Mouse (Mus musculus) kidney, adult 9 months (tissue): ENCODE results near the gene Rrp7a.
"Not testable (repeated sequence)": the region's sequence is repeated elsewhere in the genome, so short reads cannot be mapped to it uniquely, and the experiment has no call there.

Experiments
- DNase-seq: peaks from one replicate; pipeline ENCODE4 v3.0.0; 2022

The Rrp7a gene

DNA sequence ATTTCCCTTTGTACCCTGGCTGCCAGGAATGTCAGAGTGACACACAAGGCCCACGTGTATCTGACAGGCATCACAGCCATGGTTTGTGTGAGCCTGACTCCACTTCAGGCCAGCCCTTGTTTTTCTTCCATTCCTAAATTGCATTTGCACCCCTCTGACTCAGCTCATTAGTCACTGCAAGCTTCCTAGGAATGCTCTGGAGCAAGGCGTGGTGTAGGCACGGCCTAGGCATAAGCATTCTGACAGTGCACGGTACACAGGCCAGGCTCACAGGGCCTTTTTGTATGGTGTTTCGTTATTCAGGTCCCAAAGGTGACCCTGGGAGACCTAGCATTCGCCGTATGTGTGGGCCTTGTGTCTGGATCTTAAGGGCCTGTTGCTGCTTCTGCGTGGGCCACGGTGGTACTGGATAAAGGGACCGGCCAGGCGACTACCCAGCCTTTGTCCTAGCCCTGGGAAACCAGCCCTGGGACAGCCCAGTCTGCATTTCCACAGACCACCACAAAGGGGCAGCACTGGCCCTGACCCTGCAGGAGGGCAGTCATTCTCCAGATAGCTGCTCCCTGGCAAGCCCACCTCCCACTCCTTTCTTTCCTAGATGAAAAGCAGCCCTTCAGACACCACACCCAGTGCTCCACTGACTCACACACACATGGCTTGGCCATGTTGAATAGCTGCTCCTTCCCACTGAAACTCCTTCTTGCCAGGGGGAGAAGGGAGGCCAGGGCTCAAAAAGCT is 34.5 kb upstream of the Rrp7a start:
- peak; percentile 73 for DNase-seq

- DNase-seq = peak; percentile 63
Observed at GRCm38 (mm10) chr15:83155672-83156419, 33.2 kb upstream of the Rrp7a start.

DNA sequence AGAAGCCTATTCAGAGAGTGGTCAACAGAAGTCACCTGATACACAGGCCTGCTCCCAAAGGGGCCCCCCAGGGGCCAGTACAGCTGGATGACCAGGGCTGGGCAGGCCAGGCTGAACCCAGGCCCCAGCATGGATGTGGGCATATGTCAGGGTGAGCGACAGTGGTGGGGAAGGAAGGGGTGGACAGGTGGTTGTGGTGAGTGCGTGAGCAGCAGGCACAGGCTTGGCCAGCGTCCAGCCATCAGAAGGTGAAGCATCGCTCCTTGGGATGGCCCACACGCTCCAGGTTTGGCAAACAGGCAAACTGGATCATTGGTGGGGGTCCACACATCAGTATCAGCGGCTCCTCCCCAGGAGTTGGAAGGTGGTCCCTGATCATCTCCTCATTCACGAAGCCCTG is 31.7 kb upstream of the Rrp7a start:
- DNase-seq = no peak

DNA sequence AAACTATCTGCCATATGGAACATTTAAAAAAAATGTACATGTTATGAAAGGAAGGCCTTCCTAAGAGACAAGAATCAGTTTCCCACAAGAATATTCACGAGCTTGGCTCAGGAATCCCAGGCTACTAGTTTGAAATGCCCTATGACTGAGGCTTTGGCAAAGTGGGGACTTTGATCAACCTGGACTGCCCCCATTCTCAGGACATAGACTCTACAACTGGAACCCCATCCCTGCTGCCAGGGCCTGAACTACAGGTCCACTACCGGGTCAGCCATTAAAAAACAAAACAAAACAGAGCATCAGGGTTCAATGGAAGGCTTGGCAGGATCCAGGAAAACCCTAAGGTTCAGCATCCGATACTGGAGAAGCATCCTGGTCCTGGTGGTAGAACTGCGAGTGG is 28.1 kb upstream of the Rrp7a start:
- DNase-seq = peak; percentile 52

DNA sequence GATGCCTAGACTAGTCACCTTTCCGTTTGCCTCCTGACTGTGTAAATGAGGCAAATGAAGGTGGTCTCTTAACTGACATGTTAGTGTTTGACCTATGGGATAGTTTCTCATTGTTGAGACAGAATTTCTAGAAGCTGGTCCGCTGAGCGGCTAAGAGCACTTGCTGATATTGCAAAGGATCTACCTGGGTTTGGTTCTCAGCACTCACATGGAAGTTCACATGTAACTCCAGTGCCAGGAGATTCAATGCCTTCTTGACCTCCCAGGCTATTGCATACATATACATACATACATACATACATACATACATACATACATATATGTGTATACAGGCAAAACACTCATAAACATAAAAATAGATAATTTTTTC is 27.5 kb upstream of the Rrp7a start:
- DNase-seq = peak; percentile 40

GRCm38 (mm10) chr15:83149196-83150072 is 26.8 kb upstream of the Rrp7a start, which contains the start of gene Poldip3:
Poldip3 (minus strand) TSS chr15:83149384.
- DNase-seq = peak; percentile 99

DNA sequence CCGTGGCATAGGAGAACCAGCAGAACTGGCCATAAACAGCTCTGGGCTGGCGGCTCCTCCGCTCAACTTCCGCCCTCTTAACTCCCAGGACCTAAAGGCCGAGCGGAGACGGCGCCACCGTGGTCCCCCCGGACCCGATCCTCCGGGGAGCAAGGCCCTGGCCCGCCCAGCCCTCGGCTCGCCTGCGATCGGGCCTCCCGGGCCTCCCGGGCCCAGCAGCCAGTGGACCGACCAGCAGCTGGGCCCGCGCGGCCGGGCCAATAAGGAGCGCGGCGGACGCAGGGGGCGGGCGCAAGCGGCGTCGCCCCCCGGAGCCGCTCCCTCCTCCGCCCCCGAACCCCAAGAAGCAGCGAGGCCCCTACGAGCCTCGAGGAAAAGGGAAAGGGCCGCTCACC is 26.2 kb upstream of the Rrp7a start:
- no peak for DNase-seq

- no peak for DNase-seq
Observed at GRCm38 (mm10) chr15:83148395-83148794, 25.8 kb upstream of the Rrp7a start.

GRCm38 (mm10) chr15:83145541-83145940 is 22.9 kb upstream of the Rrp7a start:
- no peak for DNase-seq

GRCm38 (mm10) chr15:83142861-83143260 is 20.3 kb upstream of the Rrp7a start:
- DNase-seq = no peak

- no peak for DNase-seq
Observed at GRCm38 (mm10) chr15:83135654-83136053, 13.1 kb upstream of the Rrp7a start.

DNA sequence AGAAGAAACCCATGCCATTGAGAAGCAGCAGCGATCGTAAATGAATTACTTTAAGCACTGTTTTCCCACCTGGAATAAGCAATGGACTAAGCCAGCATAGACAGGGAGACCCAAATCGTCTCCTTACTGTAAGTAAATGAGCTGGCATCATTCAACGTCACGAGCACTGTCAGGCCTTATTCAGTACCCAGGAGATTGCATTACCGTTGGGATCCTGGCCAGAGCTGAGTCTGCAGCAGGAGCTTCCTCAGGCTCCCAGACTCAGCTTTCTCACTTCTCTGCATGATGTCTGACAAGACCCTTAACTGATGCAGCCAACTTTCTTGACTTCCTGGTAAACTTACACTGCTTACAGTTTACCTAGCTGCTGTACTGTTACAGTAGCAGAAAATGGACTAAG is 12.1 kb upstream of the Rrp7a start:
- DNase-seq = no peak

GRCm38 (mm10) chr15:83129530-83130231 is 7.1 kb upstream of the Rrp7a start:
- no peak for DNase-seq

- not testable (repeated sequence) for DNase-seq
Observed at GRCm38 (mm10) chr15:83127037-83127436, 4.4 kb upstream of the Rrp7a start.

GRCm38 (mm10) chr15:83126582-83126981 is 4.0 kb upstream of the Rrp7a start:
- DNase-seq = no peak

GRCm38 (mm10) chr15:83124625-83125024 is 2.0 kb upstream of the Rrp7a start:
- DNase-seq = no peak

DNA sequence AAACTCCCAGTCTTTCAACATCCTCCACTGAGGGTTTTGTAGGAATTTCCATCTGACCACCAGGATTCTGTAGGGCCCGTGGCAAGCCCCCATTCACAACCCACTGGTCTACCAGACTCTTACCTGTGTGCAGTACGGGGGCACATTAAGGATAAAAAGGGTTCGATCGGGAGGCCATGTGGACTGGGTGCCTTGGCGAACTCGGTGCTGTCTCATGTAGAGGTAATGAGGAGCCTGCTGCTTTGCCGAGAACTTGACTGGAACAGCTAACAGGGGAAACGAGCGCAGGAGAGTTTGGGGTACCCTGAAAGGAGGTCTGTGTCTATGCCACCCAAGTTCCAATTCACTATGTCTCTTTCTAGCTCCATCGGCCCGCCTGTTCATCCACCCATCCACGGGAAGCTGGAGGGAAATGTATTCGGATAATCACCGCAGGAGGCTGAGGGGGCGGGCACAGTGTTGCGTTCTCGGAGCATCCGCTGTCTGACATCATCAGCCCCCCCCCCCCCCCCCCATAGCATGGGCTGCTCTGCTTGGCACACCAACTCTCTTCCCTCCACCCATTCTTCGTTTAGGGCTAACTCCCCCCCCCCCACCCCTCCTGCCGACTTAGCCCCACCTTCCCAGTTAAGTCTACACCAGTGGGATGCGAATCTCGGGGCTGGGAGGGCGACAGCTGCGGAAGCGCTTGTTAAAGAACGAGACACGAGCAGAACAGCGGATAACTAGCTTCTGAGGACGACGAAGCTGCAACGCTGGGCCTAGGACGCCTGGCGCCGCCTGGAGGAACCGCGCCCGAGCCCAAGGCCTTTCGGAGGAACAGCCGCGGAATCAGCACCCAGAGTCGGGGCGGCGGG is 664 bp downstream of the Rrp7a start:
- DNase-seq = peak; percentile 34

DNA sequence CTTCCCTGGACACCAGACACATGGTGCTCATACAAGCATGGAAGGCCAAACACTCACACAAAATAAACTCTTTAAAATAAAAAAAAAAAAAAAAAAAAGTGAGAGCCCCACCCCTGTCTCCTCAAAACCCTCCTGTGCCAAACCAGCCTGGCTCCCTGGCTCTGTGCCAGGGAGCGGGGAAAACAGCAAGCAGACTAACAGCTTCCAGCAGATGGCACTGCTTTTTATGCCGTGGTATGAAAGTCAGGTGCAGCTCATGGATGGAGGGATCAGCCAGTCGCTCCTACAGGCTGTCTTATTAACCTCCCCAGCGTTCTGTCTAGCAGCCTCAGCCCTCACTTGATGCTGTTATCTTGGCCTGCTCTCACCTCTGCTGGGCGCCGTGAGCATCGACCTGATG is 4.2 kb downstream of the Rrp7a start:
- DNase-seq = peak; percentile 71

- DNase-seq = no peak
Observed at GRCm38 (mm10) chr15:83115071-83115470, 7.5 kb downstream of the Rrp7a start.

DNA sequence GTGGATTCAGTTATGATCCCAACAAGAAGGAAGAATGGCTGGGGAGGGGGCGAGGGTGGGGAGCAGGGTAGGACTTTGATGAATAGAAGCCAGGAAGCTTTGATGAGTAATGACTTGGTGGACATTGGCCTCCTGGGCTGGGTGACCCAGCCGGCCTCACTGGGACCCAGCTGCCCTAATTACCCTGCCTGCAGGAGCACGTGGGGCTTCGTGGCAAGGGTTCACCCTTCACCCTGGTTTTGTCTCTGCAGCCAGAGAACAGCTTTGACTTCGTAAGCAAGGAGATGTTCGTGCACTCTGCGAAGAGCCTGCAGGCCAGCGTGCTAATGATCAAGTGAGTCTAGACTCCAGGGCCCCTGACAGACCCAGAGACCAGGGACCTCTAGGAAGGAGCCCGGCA is 8.5 kb downstream of the Rrp7a start:
- peak; percentile 43 for DNase-seq

DNA sequence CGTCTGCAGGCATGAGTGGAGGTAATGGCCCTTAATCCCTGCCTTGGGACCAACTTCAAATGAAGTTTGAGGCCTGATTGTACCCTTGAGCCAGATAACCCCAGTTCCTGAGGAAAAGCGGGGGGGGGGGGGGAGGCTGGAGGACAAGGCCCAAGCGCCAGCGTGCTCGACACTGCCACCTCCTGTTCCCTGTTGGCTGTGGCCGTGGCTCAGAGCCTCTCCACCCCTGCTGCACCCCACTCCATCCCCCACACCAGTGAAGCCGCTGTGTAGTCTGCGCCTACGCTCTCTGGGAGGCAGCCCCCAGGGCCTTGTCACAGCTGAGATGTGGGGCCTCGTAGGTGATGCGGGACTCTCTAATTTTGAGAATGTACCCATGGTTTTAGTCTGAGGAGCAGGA is 9.7 kb downstream of the Rrp7a start:
- DNase-seq = peak; percentile 70

GRCm38 (mm10) chr15:83111874-83112273 is 10.7 kb downstream of the Rrp7a start:
- DNase-seq = no peak
